Mouse (Mus musculus): ENCODE results near the gene Gm12216.

Gm12216 gene

GRCm38 (mm10) chr11:53742353-53742752, 116.7 kb downstream of the Gm12216 start:
- DNase-seq (ENCODE audit: low read depth, low spot score) = no peak

GRCm38 (mm10) chr11:53737573-53737946, 121.5 kb downstream of the Gm12216 start:
- DNase-seq (ENCODE audit: low read depth, low spot score) = peak; percentile 80

- peak; percentile 91 for DNase-seq (ENCODE audit: low read depth, low spot score)
These were observed 122.1 kb downstream of the Gm12216 start for GRCm38 (mm10) chr11:53736771-53737572.

GRCm38 (mm10) chr11:53735682-53736245, 123.3 kb downstream of the Gm12216 start:
- DNase-seq (ENCODE audit: low read depth, low spot score) = peak; percentile 93

- DNase-seq (ENCODE audit: low read depth, low spot score) = peak; percentile 79
These were observed 123.9 kb downstream of the Gm12216 start for GRCm38 (mm10) chr11:53734970-53735681.

GRCm38 (mm10) chr11:53734431-53734830, 124.6 kb downstream of the Gm12216 start:
- peak; percentile 54 for DNase-seq (ENCODE audit: low read depth, low spot score)

- DNase-seq (ENCODE audit: low read depth, low spot score) = peak; percentile 62
These were observed 125.2 kb downstream of the Gm12216 start for GRCm38 (mm10) chr11:53733824-53734223.
